Mouse (Mus musculus) C2C12 (cell line): ENCODE data around the gene Hmx1. TPM values are rescaled to one million over a fixed set of nuclear protein-coding genes. Genes with fewer than 3 reads are reported as not detected.

ENCODE experiments used
- H3K27me3 ChIP-seq: one replicate; pipeline ENCODE4 v1.6.1; 2011; ENCODE audit not compliant: control insufficient read depth, insufficient read depth, insufficient read length
- H3K36me3 ChIP-seq: one replicate; pipeline ENCODE4 v1.6.1; 2011; ENCODE audit not compliant: control insufficient read depth, insufficient read depth
- H3K4me3 ChIP-seq: one replicate; pipeline ENCODE4 v1.5.1; 2011; ENCODE audit warnings: mild to moderate bottlenecking, control low read depth; ENCODE audit not compliant: poor library complexity, insufficient read depth, severe bottlenecking
- H3K79me2 ChIP-seq: one replicate; pipeline ENCODE4 v1.6.1; 2011; ENCODE audit not compliant: control insufficient read depth, insufficient read depth
- H3K79me3 ChIP-seq: one replicate; pipeline ENCODE4 v1.6.1; 2011; ENCODE audit warnings: low read depth, control low read depth
- H3ac ChIP-seq: one replicate; pipeline ENCODE3; 2011; ENCODE audit warnings: low read depth; ENCODE audit not compliant: control insufficient read depth, insufficient read length
- CEBPB ChIP-seq: IDR thresholded peaks from one replicate; pipeline ENCODE4 v1.6.1; 2011; ENCODE audit warnings: low read depth, mild to moderate bottlenecking, control low read depth, moderate library complexity
- CTCF ChIP-seq: IDR thresholded peaks from one replicate; pipeline ENCODE4 v1.5.1; 2011; ENCODE audit not compliant: control insufficient read depth, insufficient read depth, insufficient read length
- FOSL1 ChIP-seq: IDR thresholded peaks from one replicate; pipeline ENCODE4 v1.8.0; 2011; ENCODE audit warnings: mild to moderate bottlenecking, low read length; ENCODE audit not compliant: poor library complexity, insufficient read depth, severe bottlenecking
- MAX ChIP-seq: IDR thresholded peaks from one replicate; pipeline ENCODE4 v1.6.1; 2011; ENCODE audit warnings: mild to moderate bottlenecking, control low read depth
- MYOD1 ChIP-seq: IDR thresholded peaks from one replicate; pipeline ENCODE4 v1.6.1; 2011; ENCODE audit warnings: low read depth; ENCODE audit not compliant: control insufficient read depth, insufficient read length
- MYOG ChIP-seq: IDR thresholded peaks from one replicate; pipeline ENCODE4 v1.6.1; 2011; ENCODE audit not compliant: control insufficient read depth, insufficient read length; ENCODE audit errors: extremely low read depth
- USF1 ChIP-seq: IDR thresholded peaks from one replicate; pipeline ENCODE4 v1.6.1; 2011; ENCODE audit warnings: low read depth, mild to moderate bottlenecking, control low read depth, moderate library complexity
- polyA plus RNA-seq: library from polyadenylated mRNA; unstranded; fragments of >200 nt; fragmentation: generic; extraction: Trizol; gene quantifications from one replicate; pipeline ENCODE4 v1.2.1, GENCODE M21; 2012; ENCODE audit warnings: missing spikeins

Hmx1 gene
- polyA plus RNA-seq, 1 experiment: not detected

DNA sequence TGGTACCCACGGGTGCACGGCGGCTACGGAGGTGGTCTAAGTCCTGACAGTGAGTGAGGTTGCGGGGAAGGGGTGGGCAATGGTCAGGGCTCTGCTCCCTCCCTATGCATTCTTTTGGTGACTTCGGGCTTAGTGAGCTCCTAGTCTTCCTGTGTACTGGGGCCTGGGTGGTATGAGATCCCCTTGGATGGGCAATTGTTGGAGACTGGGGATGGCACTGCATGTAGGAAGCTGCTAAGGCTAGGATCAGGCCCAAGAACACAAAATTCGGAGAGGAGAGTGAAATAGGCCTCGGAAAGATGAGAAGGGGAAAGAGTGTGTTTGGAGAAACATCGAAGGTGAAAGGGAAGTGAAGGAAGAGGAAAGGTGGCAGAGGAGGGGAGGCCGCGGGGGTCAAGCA is 533 bp downstream of the Hmx1 start:
- no peak overlapping the region for H3ac ChIP-seq
- no peak for TF ChIP-seq MAX
- no peak for TF ChIP-seq CTCF
- TF ChIP-seq CEBPB: no peak
- TF ChIP-seq MYOG: no peak
- H3K36me3 ChIP-seq: no peaks in the 10 kb centered on the region
- H3K79me2 ChIP-seq: no peaks in the 10 kb centered on the region
- H3K27me3 ChIP-seq: peaks cover 90% of the 10 kb centered on the region
- no peaks in the 10 kb centered on the region for H3K79me3 ChIP-seq
- H3K4me3 ChIP-seq: no peak overlapping the region

DNA sequence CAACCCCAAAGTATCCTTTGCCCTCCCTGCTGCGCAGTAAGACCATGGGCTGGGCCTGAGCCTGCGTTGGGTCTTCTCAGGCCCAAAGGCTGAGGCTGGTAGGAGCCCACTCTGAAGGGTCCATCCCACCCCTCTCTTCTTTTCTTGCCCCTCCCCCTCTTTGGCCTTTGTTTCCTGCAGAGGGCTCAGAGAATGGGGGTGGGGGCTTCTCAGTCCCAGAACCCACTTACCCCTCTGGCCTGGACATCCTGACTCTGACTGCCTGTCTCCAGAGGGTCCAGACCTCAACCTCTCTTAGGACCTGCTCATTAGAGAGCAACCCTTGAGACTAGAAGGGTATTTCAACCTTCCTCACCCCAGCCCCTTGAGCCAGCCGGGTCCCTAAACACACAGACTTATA is 1.0 kb downstream of the Hmx1 start:
- Histone ChIP-seq H3K79me2 (no peaks in the 10 kb centered on the region), H3K79me3 (no peaks in the 10 kb centered on the region), H3K4me3 (no peak overlapping the region), H3K27me3 (peaks cover 90% of the 10 kb centered on the region), H3K36me3 (no peaks in the 10 kb centered on the region), H3ac (no peak overlapping the region)
- TF ChIP-seq MYOD1 (no peak), MYOG (no peak), CTCF (no peak), CEBPB (no peak), MAX (no peak), FOSL1 (no peak), USF1 (no peak)

DNA sequence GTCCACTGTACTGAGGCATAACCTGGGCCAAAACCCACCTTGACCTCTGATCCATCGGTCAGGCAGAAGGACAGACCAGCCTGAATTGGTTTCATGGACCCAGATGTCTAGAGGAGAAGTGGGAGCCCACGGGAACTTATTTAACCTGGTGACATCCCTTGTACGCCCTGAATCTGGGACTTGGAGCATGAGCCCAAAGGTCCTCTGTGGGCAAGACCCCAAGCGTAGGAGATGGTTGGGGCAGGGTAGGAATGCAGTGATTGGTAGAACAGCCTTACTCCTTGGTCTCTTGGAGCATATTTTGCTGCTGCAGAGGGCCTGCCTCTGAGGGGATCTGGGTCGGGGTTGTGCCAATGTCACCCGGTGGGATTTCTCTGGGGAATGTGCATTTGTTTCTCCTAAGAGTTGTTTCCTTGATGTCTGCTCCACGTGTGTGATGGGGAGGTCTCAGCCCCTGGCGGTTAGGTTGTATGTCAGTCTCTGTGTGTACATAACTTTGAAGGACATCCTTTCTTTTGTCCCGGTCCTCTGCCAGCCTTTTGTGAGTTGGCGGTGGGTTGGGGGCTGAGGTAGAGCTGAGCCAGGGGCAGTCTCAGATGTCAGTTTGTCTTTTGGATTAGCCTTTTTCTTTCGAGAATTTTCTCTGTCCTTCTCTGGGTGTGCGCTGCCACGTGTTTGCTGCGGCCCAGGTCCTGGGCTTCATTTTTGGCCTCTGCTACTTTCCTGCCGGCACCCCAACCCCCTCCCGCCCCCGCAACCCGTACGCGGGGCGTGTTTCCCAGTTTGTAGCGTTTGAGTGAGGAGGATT is 2.1 kb downstream of the Hmx1 start:
- TF ChIP-seq MYOG (no peak), USF1 (no peak), MAX (no peak), MYOD1 (no peak), CEBPB (no peak), CTCF (no peak), FOSL1 (no peak)
- Histone ChIP-seq H3ac (no peak overlapping the region), H3K36me3 (no peaks in the 10 kb centered on the region), H3K27me3 (peaks cover 90% of the 10 kb centered on the region), H3K79me3 (no peaks in the 10 kb centered on the region), H3K79me2 (no peaks in the 10 kb centered on the region), H3K4me3 (no peak overlapping the region)

DNA sequence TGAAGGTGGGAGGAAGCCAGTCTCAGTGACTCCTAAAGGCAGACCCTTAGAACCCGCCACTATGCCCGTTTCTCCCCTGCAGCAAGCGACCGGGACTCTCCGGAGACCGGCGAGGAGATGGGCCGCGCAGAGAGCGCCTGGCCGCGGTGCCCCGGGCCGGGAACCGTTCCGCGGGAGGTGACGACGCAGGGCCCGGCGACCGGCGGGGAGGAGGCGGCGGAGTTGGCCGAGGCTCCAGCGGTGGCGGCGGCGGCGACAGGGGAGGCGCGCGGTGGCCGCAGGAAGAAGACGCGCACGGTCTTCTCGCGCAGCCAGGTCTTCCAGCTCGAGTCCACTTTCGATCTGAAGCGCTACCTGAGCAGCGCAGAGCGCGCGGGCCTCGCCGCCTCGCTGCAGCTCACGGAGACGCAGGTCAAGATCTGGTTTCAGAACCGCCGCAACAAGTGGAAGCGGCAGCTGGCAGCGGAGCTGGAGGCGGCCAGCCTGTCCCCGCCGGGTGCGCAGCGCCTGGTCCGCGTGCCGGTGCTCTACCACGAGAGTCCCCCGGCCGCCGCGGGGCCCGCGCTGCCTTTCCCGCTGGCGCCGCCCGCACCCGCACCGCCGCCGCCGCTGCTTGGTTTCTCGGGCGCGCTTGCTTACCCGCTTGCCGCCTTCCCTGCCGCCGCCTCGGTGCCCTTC is 2.9 kb downstream of the Hmx1 start:
- Histone ChIP-seq H3K79me2 (no peaks in the 10 kb centered on the region), H3K4me3 (no peak overlapping the region), H3K27me3 (peaks cover 84% of the 10 kb centered on the region), H3ac (no peak overlapping the region), H3K36me3 (no peaks in the 10 kb centered on the region), H3K79me3 (no peaks in the 10 kb centered on the region)
- TF ChIP-seq USF1: no peak
- no peak for TF ChIP-seq MYOD1
- no peak for TF ChIP-seq FOSL1
- TF ChIP-seq MYOG: no peak
- no peak for TF ChIP-seq CTCF
- TF ChIP-seq MAX: no peak
- TF ChIP-seq CEBPB: no peak

DNA sequence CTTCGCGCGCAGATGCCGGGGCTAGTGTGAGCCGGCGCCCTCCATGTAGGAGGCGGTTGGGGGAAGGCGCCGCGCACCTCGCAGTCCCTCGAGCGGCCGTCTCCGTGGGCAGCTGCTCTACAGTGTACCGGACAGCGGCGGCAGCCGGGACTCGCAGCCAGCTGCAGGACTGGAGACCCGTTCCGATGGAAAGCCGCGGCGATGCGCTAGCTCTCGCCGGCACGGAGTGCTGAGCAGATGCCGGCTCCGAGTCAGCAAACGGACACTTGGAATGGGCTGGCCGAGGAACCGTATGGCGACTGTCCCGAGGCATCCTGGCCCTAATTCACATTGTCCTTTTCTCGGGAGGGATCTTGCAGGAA is 3.4 kb downstream of the Hmx1 start:
- H3K79me3 ChIP-seq: no peaks in the 10 kb centered on the region
- H3K36me3 ChIP-seq: no peaks in the 10 kb centered on the region
- H3ac ChIP-seq: no peak overlapping the region
- peaks cover 84% of the 10 kb centered on the region for H3K27me3 ChIP-seq
- H3K4me3 ChIP-seq: no peak overlapping the region
- TF ChIP-seq USF1: no peak
- TF ChIP-seq MYOG: no peak
- TF ChIP-seq CEBPB: no peak
- TF ChIP-seq CTCF: no peak
- no peak for TF ChIP-seq MAX
- TF ChIP-seq MYOD1: no peak
- TF ChIP-seq FOSL1: no peak
- H3K79me2 ChIP-seq: no peaks in the 10 kb centered on the region
